Mouse (Mus musculus) limb, embryonic 10.5 days (tissue): ENCODE results near the gene Prph2. TPM values are rescaled to one million over a fixed set of nuclear protein-coding genes. Genes with fewer than 3 reads are reported as not detected.

Experiments used
- DNase-seq: peaks from one replicate; pipeline ENCODE4 v3.0.0-alpha.2; 2017; ENCODE audit warnings: low spot score
- H3K27ac ChIP-seq: fragments of 300-500 bp; sonication (generic); 2 replicates; pipeline ENCODE4 v1.5.1; 2016; ENCODE audit warnings: mild to moderate bottlenecking
- H3K27me3 ChIP-seq: fragments of 300-500 bp; sonication (generic); 2 replicates; pipeline ENCODE4 v1.6.1; 2016; ENCODE audit warnings: low read depth, mild to moderate bottlenecking; ENCODE audit not compliant: poor library complexity, severe bottlenecking
- H3K36me3 ChIP-seq: fragments of 300-500 bp; sonication (generic); 2 replicates; pipeline ENCODE4 v1.6.1; 2016; ENCODE audit warnings: mild to moderate bottlenecking, moderate library complexity
- H3K4me1 ChIP-seq: fragments of 300-500 bp; sonication (generic); 2 replicates; pipeline ENCODE4 v1.6.1; 2016
- H3K4me3 ChIP-seq: fragments of 300-500 bp; sonication (generic); 2 replicates; pipeline ENCODE4 v1.5.1; 2016; ENCODE audit warnings: mild to moderate bottlenecking, moderate library complexity
- H3K9me3 ChIP-seq: fragments of 300-500 bp; sonication (generic); replicated peaks from 2 replicates; pipeline ENCODE4 v1.6.1; 2016; ENCODE audit warnings: mild to moderate bottlenecking
- WGBS: fragments of 180-500 bp; shearing (Covaris S2); methylation state at CpG from one replicate; pipeline ENCODE4 v1.1.7; 2016; 5-methylcytosine and 5-hydroxymethylcytosine counted together
- polyA plus RNA-seq: library from polyadenylated mRNA; unstranded; fragments of >200 nt; fragmentation: Nextera tagmentation; extraction: Ambion mirVana; gene quantifications from 2 replicates; pipeline ENCODE4 v1.2.1, GENCODE M21; 2016

The Prph2 gene
- polyA plus RNA-seq, 1 experiment from 2014 or later: not detected

- H3K9me3 ChIP-seq: 0 out of 2 replicates have a peak, but pooled peaks cover 2% of the 10 kb centered on the region
- DNase-seq: peak; percentile 87
- H3K4me1 ChIP-seq: 0 out of 2 replicates have a peak, but pooled peaks cover 3% of the 10 kb centered on the region
- H3K27ac ChIP-seq: no peak overlapping the region
- H3K27me3 ChIP-seq: no peaks in the 10 kb centered on the region
- H3K4me3 ChIP-seq: no peak overlapping the region
- WGBS: 25% methylated on average over 19 of the region's 19 CpGs
- H3K36me3 ChIP-seq: no peaks in the 10 kb centered on the region
These were observed 6.3 kb upstream of the Prph2 start for GRCm38 (mm10) chr17:46903876-46904490.

GRCm38 (mm10) chr17:46912331-46912730, 2.1 kb downstream of the Prph2 start:
- 0 out of 2 replicates have a peak, but pooled peaks cover 2% of the 10 kb centered on the region for H3K9me3 ChIP-seq
- peaks cover 11% of the 10 kb centered on the region for H3K4me1 ChIP-seq
- no peak for DNase-seq
- no peak overlapping the region for H3K4me3 ChIP-seq
- H3K36me3 ChIP-seq: no peaks in the 10 kb centered on the region
- no peaks in the 10 kb centered on the region for H3K27me3 ChIP-seq
- 43% methylated on average over 6 of the region's 6 CpGs for WGBS
- H3K27ac ChIP-seq: no peak overlapping the region

GRCm38 (mm10) chr17:46915129-46915528, 4.9 kb downstream of the Prph2 start:
- 66% methylated on average over 3 of the region's 3 CpGs for WGBS
- no peaks in the 10 kb centered on the region for H3K9me3 ChIP-seq
- H3K27ac ChIP-seq: no peak overlapping the region
- H3K4me1 ChIP-seq: peaks cover 20% of the 10 kb centered on the region
- no peak for DNase-seq
- no peaks in the 10 kb centered on the region for H3K36me3 ChIP-seq
- no peak overlapping the region for H3K4me3 ChIP-seq
- no peaks in the 10 kb centered on the region for H3K27me3 ChIP-seq

GRCm38 (mm10) chr17:46918951-46919350, 8.7 kb downstream of the Prph2 start:
- H3K27me3 ChIP-seq: no peaks in the 10 kb centered on the region
- no peak overlapping the region for H3K27ac ChIP-seq
- no peaks in the 10 kb centered on the region for H3K9me3 ChIP-seq
- peaks cover 14% of the 10 kb centered on the region for H3K4me1 ChIP-seq
- DNase-seq: no peak
- WGBS: 20% methylated on average over 4 of the region's 4 CpGs
- H3K36me3 ChIP-seq: no peaks in the 10 kb centered on the region
- H3K4me3 ChIP-seq: no peak overlapping the region

GRCm38 (mm10) chr17:46920855-46921254, 10.6 kb downstream of the Prph2 start:
- Histone ChIP-seq H3K4me3 (no peak overlapping the region), H3K27ac (no peak overlapping the region), H3K4me1 (peaks cover 14% of the 10 kb centered on the region), H3K36me3 (no peaks in the 10 kb centered on the region), H3K27me3 (no peaks in the 10 kb centered on the region), H3K9me3 (no peaks in the 10 kb centered on the region)
- 69% methylated on average over 6 of the region's 6 CpGs for WGBS
- peak; percentile 52 for DNase-seq

GRCm38 (mm10) chr17:46926192-46926591, 15.9 kb downstream of the Prph2 start:
- Histone ChIP-seq H3K9me3 (no peaks in the 10 kb centered on the region), H3K4me1 (peaks cover 9% of the 10 kb centered on the region), H3K27me3 (no peaks in the 10 kb centered on the region), H3K27ac (no peak overlapping the region), H3K36me3 (peaks cover 35% of the 10 kb centered on the region), H3K4me3 (no peak overlapping the region)
- 66% methylated on average over 6 of the region's 6 CpGs for WGBS
- DNase-seq: no peak

- H3K4me1 ChIP-seq: peaks cover 9% of the 10 kb centered on the region; the same call in 1 of the 2 replicates
- peaks cover 43% of the 10 kb centered on the region for H3K36me3 ChIP-seq
- 75% methylated on average over 3 of the region's 3 CpGs for WGBS
- DNase-seq: no peak
- no peak overlapping the region for H3K4me3 ChIP-seq
- no peak overlapping the region for H3K27ac ChIP-seq
- H3K27me3 ChIP-seq: no peaks in the 10 kb centered on the region
- no peaks in the 10 kb centered on the region for H3K9me3 ChIP-seq
These were observed 16.7 kb downstream of the Prph2 start for GRCm38 (mm10) chr17:46926941-46927340.

- H3K9me3 ChIP-seq: no peaks in the 10 kb centered on the region
- DNase-seq: no peak
- H3K36me3 ChIP-seq: peaks cover 51% of the 10 kb centered on the region
- no peak overlapping the region for H3K4me3 ChIP-seq
- no peak overlapping the region for H3K27ac ChIP-seq
- WGBS: 97% methylated on average over 5 of the region's 5 CpGs
- H3K27me3 ChIP-seq: no peaks in the 10 kb centered on the region
- peaks cover 9% of the 10 kb centered on the region; the same call in 1 of the 2 replicates for H3K4me1 ChIP-seq
These were observed 17.5 kb downstream of the Prph2 start for GRCm38 (mm10) chr17:46927781-46928180.

- 77% methylated on average over 12 of the region's 12 CpGs for WGBS
- H3K4me3 ChIP-seq: no peak overlapping the region
- no peaks in the 10 kb centered on the region for H3K9me3 ChIP-seq
- no peaks in the 10 kb centered on the region for H3K27me3 ChIP-seq
- 0 out of 2 replicates have a peak, but pooled peaks cover 3% of the 10 kb centered on the region for H3K4me1 ChIP-seq
- H3K36me3 ChIP-seq: peaks cover 66% of the 10 kb centered on the region
- no peak for DNase-seq
- H3K27ac ChIP-seq: no peak overlapping the region
These were observed 19.0 kb downstream of the Prph2 start for GRCm38 (mm10) chr17:46929277-46929676.

GRCm38 (mm10) chr17:46929897-46930296, 19.6 kb downstream of the Prph2 start:
- Histone ChIP-seq H3K27me3 (no peaks in the 10 kb centered on the region), H3K27ac (no peak overlapping the region), H3K4me1 (0 out of 2 replicates have a peak, but pooled peaks cover 3% of the 10 kb centered on the region), H3K9me3 (no peaks in the 10 kb centered on the region), H3K36me3 (peaks cover 72% of the 10 kb centered on the region), H3K4me3 (no peak overlapping the region)
- no peak for DNase-seq
- 92% methylated on average over 7 of the region's 7 CpGs for WGBS

- 96% methylated on average over 5 of the region's 5 CpGs for WGBS
- Histone ChIP-seq H3K27ac (no peak overlapping the region), H3K36me3 (peaks cover 99% of the 10 kb centered on the region), H3K4me3 (no peak overlapping the region), H3K4me1 (no peaks in the 10 kb centered on the region), H3K27me3 (no peaks in the 10 kb centered on the region), H3K9me3 (no peaks in the 10 kb centered on the region)
- no peak for DNase-seq
These were observed 22.7 kb downstream of the Prph2 start for GRCm38 (mm10) chr17:46932961-46933360.

- H3K4me1 ChIP-seq: no peaks in the 10 kb centered on the region
- DNase-seq: peak; percentile 75
- no peak overlapping the region for H3K4me3 ChIP-seq
- WGBS: 84% methylated on average over 19 of the region's 19 CpGs
- no peaks in the 10 kb centered on the region for H3K9me3 ChIP-seq
- no peak overlapping the region for H3K27ac ChIP-seq
- H3K36me3 ChIP-seq: peaks cover 100% of the 10 kb centered on the region
- no peaks in the 10 kb centered on the region for H3K27me3 ChIP-seq
These were observed 23.5 kb downstream of the Prph2 start for GRCm38 (mm10) chr17:46933557-46934348.

GRCm38 (mm10) chr17:46940461-46940860, 30.2 kb downstream of the Prph2 start:
- DNase-seq: no peak
- H3K4me1 ChIP-seq: no peaks in the 10 kb centered on the region
- no peak overlapping the region for H3K4me3 ChIP-seq
- WGBS: 93% methylated on average over 8 of the region's 8 CpGs
- peaks cover 100% of the 10 kb centered on the region for H3K36me3 ChIP-seq
- H3K9me3 ChIP-seq: no peaks in the 10 kb centered on the region
- H3K27ac ChIP-seq: no peak overlapping the region
- no peaks in the 10 kb centered on the region for H3K27me3 ChIP-seq
